In the genomic region with DNA sequence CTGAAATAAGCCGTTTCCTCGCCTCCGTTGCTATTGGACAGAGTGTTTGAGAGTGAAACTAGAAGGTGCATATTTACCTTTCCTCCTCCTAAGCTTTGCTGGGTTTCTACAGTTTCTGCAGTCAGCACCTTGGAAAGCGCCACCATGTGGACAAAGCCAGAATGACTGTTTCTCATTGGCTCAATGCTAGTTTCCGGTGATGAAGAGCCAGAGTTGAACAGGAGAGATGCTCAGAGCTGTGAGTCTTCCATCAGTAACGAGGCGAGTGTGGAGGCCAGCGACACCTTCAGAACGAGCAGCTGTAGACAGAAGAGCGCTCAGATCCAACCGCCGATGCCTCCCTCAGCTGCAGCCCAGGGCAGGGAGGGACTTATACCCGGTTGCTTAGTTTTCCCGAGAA, we compare ENCODE assay signal across 8 mouse cellular contexts. TPM values are rescaled to one million over a fixed set of nuclear protein-coding genes. Genes with fewer than 3 reads are reported as not detected.
DNase-seq lines count a peak whose midpoint lies in the region; ATAC-seq and TF ChIP-seq lines count a peak whose summit lies in the region.
"Had no signal": no experiment of that assay in that cellular context is flagged by ENCODE, and none has a peak within 500 bp of the region (broad histone marks: within the 10 kb centered on the region; RNA-seq: fewer than 3 reads in every experiment).

No protein-coding gene starts in this region.

- H3K4me3 ChIP-seq in intestine, postnatal 0 days (ENCODE audit: low read depth, low read length): no peak overlapping the region
- H3K4me3 ChIP-seq in intestine, embryonic 15.5 days (replicated peaks): no peak overlapping the region
- no peak overlapping the region for H3K4me3 ChIP-seq in CH12.LX (replicated peaks in 1 of 3; ENCODE audit: low read depth in 2 of 3, low read length in 2 of 3, poor library complexity in 1 of 3)
- H3K4me3 ChIP-seq in hindbrain, embryonic 14.5 days (replicated peaks; ENCODE audit: low read length): no peak overlapping the region
- no peak overlapping the region for H3K4me3 ChIP-seq in midbrain, embryonic 13.5 days (replicated peaks)

- H3K27ac ChIP-seq in intestine, postnatal 0 days (ENCODE audit: low read depth, low read length): no peak overlapping the region
- H3K27ac ChIP-seq in intestine, embryonic 15.5 days: no peak overlapping the region
- H3K27ac ChIP-seq in CH12.LX (ENCODE audit: insufficient read depth, low read depth): no peak overlapping the region
- no peak overlapping the region for H3K27ac ChIP-seq in hindbrain, embryonic 14.5 days
- H3K27ac ChIP-seq in midbrain, embryonic 13.5 days: no peak overlapping the region

- dilution Hi-C loops in CH12.LX (cut with MboI; ENCODE audit: extremely low pct_ligation_motif_present, extremely low pct_unique_long_range_greater_than_20kb, low sequenced_read_pairs): no loop called here

- peak; percentile 88 for TF ChIP-seq CTCF in intestine, postnatal 0 days (IDR thresholded peaks at IDR 0.05; ENCODE audit: low read depth)
- TF ChIP-seq CTCF in CH12.LX (conservative IDR thresholded peaks at IDR 0.05 in 1 of 2, IDR thresholded peaks at IDR 0.05 in 1 of 2; ENCODE audit: low read depth in 2 of 2, low read length in 2 of 2): peak; percentile 61 to 67; a peak in 3 of 4 replicates

- no peak for ATAC-seq in intestine, postnatal 0 days
- no peak for ATAC-seq in intestine, embryonic 15.5 days
- ATAC-seq in hindbrain, embryonic 14.5 days (ENCODE audit: low FRiP score): no peak
- 0 out of 2 replicates have a peak, but pooled peaks have one; percentile 62 for ATAC-seq in midbrain, embryonic 13.5 days

- TF ChIP-seq POLR2A in CH12.LX (IDR thresholded peaks at IDR 0.05; ENCODE audit: low read depth, low read length): no peak

- H3K27me3 ChIP-seq in intestine, postnatal 0 days (replicated peaks; ENCODE audit: control insufficient read depth, insufficient read depth, low read length): no peaks in the 10 kb centered on the region
- no peaks in the 10 kb centered on the region for H3K27me3 ChIP-seq in intestine, embryonic 15.5 days (replicated peaks)
- peaks cover 2% of the 10 kb centered on the region for H3K27me3 ChIP-seq in CH12.LX (replicated peaks)
- H3K27me3 ChIP-seq in hindbrain, embryonic 14.5 days (ENCODE audit: control insufficient read depth, insufficient read depth, low read length): no peaks in the 10 kb centered on the region
- H3K27me3 ChIP-seq in midbrain, embryonic 13.5 days: 0 out of 2 replicates have a peak, but pooled peaks cover 10% of the 10 kb centered on the region

- WGBS in intestine, postnatal 0 days: 52% methylated on average over 14 of the region's 14 CpGs
- WGBS in intestine, embryonic 15.5 days: 53% methylated on average over 14 of the region's 14 CpGs
- 51% methylated on average over 14 of the region's 14 CpGs for WGBS in hindbrain, embryonic 14.5 days
- 41% methylated on average over 14 of the region's 14 CpGs for WGBS in midbrain, embryonic 13.5 days

- TF ChIP-seq RAD21 in CH12.LX (IDR thresholded peaks at IDR 0.05; ENCODE audit: low read depth, low read length): peak; percentile 27

- H3K79me2 ChIP-seq in CH12.LX (replicated peaks; ENCODE audit: control insufficient read depth, extremely low read depth, insufficient read depth, poor library complexity, severe bottlenecking): no peaks in the 10 kb centered on the region

- peak; percentile 54 for DNase-seq in CH12.LX (ENCODE audit: extremely low read depth)
- DNase-seq in T-cell, adult 2 months (ENCODE audit: low spot score): peak; percentile 14
- peak; percentile 83 for DNase-seq in hindbrain, embryonic 14.5 days (ENCODE audit: low spot score)
- DNase-seq in thymus, postnatal 25 days: peak; percentile 46

- no peaks in the 10 kb centered on the region; the same call in none of the 2 replicates for H3K4me1 ChIP-seq in intestine, postnatal 0 days (replicated peaks; ENCODE audit: control insufficient read depth, insufficient read depth, low read length)
- peaks cover 7% of the 10 kb centered on the region; the same call in 1 of the 2 replicates for H3K4me1 ChIP-seq in intestine, embryonic 15.5 days (replicated peaks)
- peaks cover 0 to 6% of the 10 kb centered on the region in 2 experiments; a peak in 2 of 4 replicates for H3K4me1 ChIP-seq in CH12.LX (ENCODE audit: control insufficient read depth in 1 of 2, insufficient read depth in 2 of 2)
- H3K4me1 ChIP-seq in hindbrain, embryonic 14.5 days (replicated peaks; ENCODE audit: control insufficient read depth, insufficient read depth, low read length): no peaks in the 10 kb centered on the region
- peaks cover 10% of the 10 kb centered on the region for H3K4me1 ChIP-seq in midbrain, embryonic 13.5 days (replicated peaks)

- H3K36me3 ChIP-seq in intestine, postnatal 0 days (ENCODE audit: control insufficient read depth, insufficient read depth): no peaks in the 10 kb centered on the region
- H3K36me3 ChIP-seq in intestine, embryonic 15.5 days: no peaks in the 10 kb centered on the region
- H3K36me3 ChIP-seq in CH12.LX (replicated peaks in 1 of 2; ENCODE audit: control insufficient read depth in 1 of 2, insufficient read depth in 1 of 2, low read length in 1 of 2): no peaks in the 10 kb centered on the region
- no peaks in the 10 kb centered on the region for H3K36me3 ChIP-seq in hindbrain, embryonic 14.5 days (replicated peaks; ENCODE audit: control insufficient read depth, insufficient read depth)
- no peaks in the 10 kb centered on the region for H3K36me3 ChIP-seq in midbrain, embryonic 13.5 days

- no peak for TF ChIP-seq EP300 in CH12.LX (IDR thresholded peaks at IDR 0.05; ENCODE audit: low read length)

- H3K9ac ChIP-seq in intestine, postnatal 0 days (ENCODE audit: low read depth, low read length): no peak overlapping the region
- no peak overlapping the region for H3K9ac ChIP-seq in intestine, embryonic 15.5 days
- H3K9ac ChIP-seq in CH12.LX (ENCODE audit: insufficient read depth, low read depth): no peak overlapping the region
- no peak overlapping the region for H3K9ac ChIP-seq in hindbrain, embryonic 14.5 days
- no peak overlapping the region for H3K9ac ChIP-seq in midbrain, embryonic 13.5 days (replicated peaks)

- in situ Hi-C loops in CH12.LX (cut with MboI; ENCODE audit: low pct_ligation_motif_present, low pct_unique_long_range_greater_than_20kb, low sequenced_read_pairs): no loop called here

- no peak overlapping the region for H3K4me2 ChIP-seq in intestine, postnatal 0 days (replicated peaks; ENCODE audit: low read depth)
- H3K4me2 ChIP-seq in intestine, embryonic 15.5 days (replicated peaks): no peak overlapping the region
- H3K4me2 ChIP-seq in CH12.LX (ENCODE audit: insufficient read depth, low read depth, poor library complexity, severe bottlenecking): no peak overlapping the region
- no peak overlapping the region for H3K4me2 ChIP-seq in hindbrain, embryonic 14.5 days (replicated peaks)
- H3K4me2 ChIP-seq in midbrain, embryonic 13.5 days (replicated peaks): no peak overlapping the region

- no peaks in the 10 kb centered on the region for H3K9me3 ChIP-seq in intestine, postnatal 0 days (ENCODE audit: control insufficient read depth)
- H3K9me3 ChIP-seq in intestine, embryonic 15.5 days: no peaks in the 10 kb centered on the region
- no peaks in the 10 kb centered on the region for H3K9me3 ChIP-seq in CH12.LX (replicated peaks; ENCODE audit: low read length)
- H3K9me3 ChIP-seq in hindbrain, embryonic 14.5 days (ENCODE audit: control insufficient read depth, low read length): no peaks in the 10 kb centered on the region
- no peaks in the 10 kb centered on the region for H3K9me3 ChIP-seq in midbrain, embryonic 13.5 days

TF ChIP-seq in CH12.LX, 34 proteins besides CTCF, POLR2A, EP300 and RAD21:
- no peak for TF ChIP-seq MEF2A (IDR thresholded peaks at IDR 0.05; ENCODE audit: borderline replicate concordance, low read depth, low read length)
- peak; percentile 62 for TF ChIP-seq SMC3 (IDR thresholded peaks at IDR 0.05; ENCODE audit: low read depth, low read length)

RNA-seq across cellular contexts. Expression of gene Stra6l, which starts 4.1 kb away (rescaled TPM):
- polyA plus RNA-seq in intestine, postnatal 0 days (2015; fragmentation: Nextera tagmentation; extraction: Ambion mirVana): 47.9 and 59.0 TPM in 2 replicates
- 6.6 and 7.1 TPM in 2 replicates for polyA plus RNA-seq in intestine, embryonic 15.5 days (2015; fragmentation: Nextera tagmentation; extraction: Ambion mirVana)
- total RNA-seq in CH12.LX (2012; rRNA removed) (not detected in 2 replicates), CH12.LX (2014; rRNA removed) (0.08 TPM in 1 of 2 replicates, not detected in the other)
- polyA plus RNA-seq in CH12.LX (2012; ENCODE audit: insufficient read length, low read depth): 0.13 TPM in 1 of 2 replicates, not detected in the other
- 0.23 and 0.50 TPM in 2 replicates for polyA plus RNA-seq in hindbrain, embryonic 14.5 days (2014; fragmentation: Nextera tagmentation; extraction: Ambion mirVana)
- polyA plus RNA-seq in midbrain, embryonic 13.5 days (2015; fragmentation: Nextera tagmentation; extraction: Ambion mirVana): 1.1 and 1.2 TPM in 2 replicates

RNA-seq across cellular contexts. Expression of gene Igfbpl1, which starts 17.6 kb away (rescaled TPM):
- 0.16 and 0.18 TPM in 2 replicates for polyA plus RNA-seq in intestine, postnatal 0 days (2015; fragmentation: Nextera tagmentation; extraction: Ambion mirVana)
- 0.42 and 0.53 TPM in 2 replicates for polyA plus RNA-seq in intestine, embryonic 15.5 days (2015; fragmentation: Nextera tagmentation; extraction: Ambion mirVana)
- total RNA-seq in CH12.LX (2012; rRNA removed): not detected in 2 replicates
- not detected in 2 replicates for total RNA-seq in CH12.LX (2014; rRNA removed)
- not detected in 2 replicates for polyA plus RNA-seq in CH12.LX (2012; ENCODE audit: insufficient read length, low read depth)
- polyA plus RNA-seq in hindbrain, embryonic 14.5 days (2014; fragmentation: Nextera tagmentation; extraction: Ambion mirVana): 53.9 and 60.9 TPM in 2 replicates
- 69.9 and 83.3 TPM in 2 replicates for polyA plus RNA-seq in midbrain, embryonic 13.5 days (2015; fragmentation: Nextera tagmentation; extraction: Ambion mirVana)
- polyA plus RNA-seq: lung, embryonic 16.5 days had no signal

RNA-seq across cellular contexts. Expression of gene Aldh1b1, which starts 45.5 kb away (rescaled TPM):
- 350 and 391 TPM in 2 replicates for polyA plus RNA-seq in intestine, postnatal 0 days (2015; fragmentation: Nextera tagmentation; extraction: Ambion mirVana)
- 428 and 484 TPM in 2 replicates for polyA plus RNA-seq in intestine, embryonic 15.5 days (2015; fragmentation: Nextera tagmentation; extraction: Ambion mirVana)
- 4.6 and 4.9 TPM in 2 replicates for total RNA-seq in CH12.LX (2012; rRNA removed)
- 6.7 and 8.3 TPM in 2 replicates for total RNA-seq in CH12.LX (2014; rRNA removed)
- polyA plus RNA-seq in CH12.LX (2012; ENCODE audit: insufficient read length, low read depth): 6.4 and 7.1 TPM in 2 replicates
- polyA plus RNA-seq in hindbrain, embryonic 14.5 days (2014; fragmentation: Nextera tagmentation; extraction: Ambion mirVana): 9.6 and 10.8 TPM in 2 replicates
- 15.8 and 17.6 TPM in 2 replicates for polyA plus RNA-seq in midbrain, embryonic 13.5 days (2015; fragmentation: Nextera tagmentation; extraction: Ambion mirVana)

RNA-seq across cellular contexts. Expression of gene Ccdc180, which starts 45.7 kb away (rescaled TPM):
- 0.14 TPM in 2 replicates for polyA plus RNA-seq in intestine, postnatal 0 days (2015; fragmentation: Nextera tagmentation; extraction: Ambion mirVana)
- 0.06 and 0.14 TPM in 2 replicates for polyA plus RNA-seq in intestine, embryonic 15.5 days (2015; fragmentation: Nextera tagmentation; extraction: Ambion mirVana)
- total RNA-seq in CH12.LX (2012; rRNA removed): not detected in 2 replicates
- total RNA-seq in CH12.LX (2014; rRNA removed): not detected in 2 replicates
- 0.14 and 0.20 TPM in 2 replicates for polyA plus RNA-seq in CH12.LX (2012; ENCODE audit: insufficient read length, low read depth)
- polyA plus RNA-seq in hindbrain, embryonic 14.5 days (2014; fragmentation: Nextera tagmentation; extraction: Ambion mirVana): 0.40 and 0.59 TPM in 2 replicates
- polyA plus RNA-seq in midbrain, embryonic 13.5 days (2015; fragmentation: Nextera tagmentation; extraction: Ambion mirVana): 0.14 and 0.43 TPM in 2 replicates

Comparison
In these comparisons a context has a peak if more than half of its experiments do, and no peak if none do; other contexts are left out.
1. DNase-seq: peak in every context shown above with its lines; median percentile 83 in hindbrain, embryonic 14.5 days; 54 in CH12.LX; 46 in thymus, postnatal 25 days; 14 in T-cell, adult 2 months.
2. RNA of gene Igfbpl1, which starts 17.6 kb away (polyA plus RNA-seq): 69.9 to 83.3 TPM in midbrain, embryonic 13.5 days and 53.9 to 60.9 TPM in hindbrain, embryonic 14.5 days; 0.42 to 0.53 TPM in intestine, embryonic 15.5 days, 0.16 to 0.18 TPM in intestine, postnatal 0 days and not detected in CH12.LX; every median in the first group is over 10 times any median in the second.
3. RNA of gene Aldh1b1, which starts 45.5 kb away (polyA plus RNA-seq): 428 to 484 TPM in intestine, embryonic 15.5 days and 350 to 391 TPM in intestine, postnatal 0 days; 15.8 to 17.6 TPM in midbrain, embryonic 13.5 days, 9.6 to 10.8 TPM in hindbrain, embryonic 14.5 days and 6.4 to 7.1 TPM in CH12.LX; every median in the first group is over 10 times any median in the second.